Mouse (Mus musculus) testis, postnatal 10 days (tissue): ENCODE measurements at regions not wholly inside any gene's neighbourhood (a gene's known extent, or its start where the extent isn't known, plus 50 kb on each side); places are given as distances from the start of the nearest gene placed in this dataset.
A peak's percentile ranks its signal among the peaks of the same experiment; 100 is the strongest.

ENCODE experiments used
- DNase-seq: peaks from one replicate; pipeline ENCODE4 v3.0.0; 2021; ENCODE audit warnings: low spot score

GRCm38 (mm10) chr2:51822976-51823375, 112.0 kb downstream of the Rbm43 start:
- peak; percentile 44 for DNase-seq

- DNase-seq, result peak; percentile 84
Measured at GRCm38 (mm10) chr2:51830286-51830944, 104.5 kb downstream of the Rbm43 start.

- DNase-seq, result no peak
Measured at GRCm38 (mm10) chr2:51830965-51831720, 103.8 kb downstream of the Rbm43 start.

- no peak for DNase-seq
Measured at GRCm38 (mm10) chr2:51837864-51838263, 97.1 kb downstream of the Rbm43 start.

- no peak for DNase-seq
Measured at GRCm38 (mm10) chr2:51840808-51841207, 94.2 kb downstream of the Rbm43 start.

- DNase-seq, result no peak
Measured at GRCm38 (mm10) chr2:51844831-51845230, 90.1 kb downstream of the Rbm43 start.

- DNase-seq, result no peak
Measured at GRCm38 (mm10) chr2:51847556-51847955, 87.4 kb downstream of the Rbm43 start.

GRCm38 (mm10) chr2:51847964-51848363, 87.0 kb downstream of the Rbm43 start:
- DNase-seq, result no peak

GRCm38 (mm10) chr2:51848491-51848890, 86.5 kb downstream of the Rbm43 start:
- DNase-seq, result no peak

- no peak for DNase-seq
Measured at GRCm38 (mm10) chr2:51850581-51850980, 84.4 kb downstream of the Rbm43 start.

- DNase-seq, result no peak
Measured at GRCm38 (mm10) chr2:51851711-51852110, 83.3 kb downstream of the Rbm43 start.

GRCm38 (mm10) chr2:51857226-51857625, 77.7 kb downstream of the Rbm43 start:
- DNase-seq, result no peak

- DNase-seq, result no peak
Measured at GRCm38 (mm10) chr2:51866045-51866444, 68.9 kb downstream of the Rbm43 start.

GRCm38 (mm10) chr2:51868878-51869510, 66.0 kb downstream of the Rbm43 start:
- no peak for DNase-seq

- no peak for DNase-seq
Measured at GRCm38 (mm10) chr2:51871571-51871970, 63.4 kb downstream of the Rbm43 start.
